Mouse (Mus musculus) embryonic facial prominence, embryonic 12.5 days (tissue): ENCODE measurements around the gene Taf15. TPM values are rescaled to one million over a fixed set of nuclear protein-coding genes. Genes with fewer than 3 reads are reported as not detected.

Experiments used
- ATAC-seq: fragments of 200-750 bp; cut with Nextera tagmentation; 2 replicates; pipeline ENCODE4 v1.8.0; 2017; ENCODE audit not compliant: insufficient number of reproducible peaks, insufficient read depth, low FRiP score, low TSS enrichment
- H3K27ac ChIP-seq: fragments of 300-500 bp; sonication (generic); 2 replicates; pipeline ENCODE4 v1.5.1; 2016; ENCODE audit warnings: mild to moderate bottlenecking
- H3K27me3 ChIP-seq: fragments of 300-500 bp; sonication (generic); 2 replicates; pipeline ENCODE4 v1.6.1; 2016; ENCODE audit warnings: mild to moderate bottlenecking, moderate library complexity
- H3K36me3 ChIP-seq: fragments of 300-500 bp; sonication (generic); 2 replicates; pipeline ENCODE4 v1.6.1; 2016; ENCODE audit warnings: mild to moderate bottlenecking
- H3K4me1 ChIP-seq: fragments of 300-500 bp; sonication (generic); 2 replicates; pipeline ENCODE4 v1.6.1; 2016
- H3K4me2 ChIP-seq: fragments of 300-500 bp; sonication (generic); replicated peaks from 2 replicates; pipeline ENCODE4 v1.6.1; 2016; ENCODE audit warnings: mild to moderate bottlenecking, moderate library complexity
- H3K4me3 ChIP-seq: fragments of 300-500 bp; sonication (generic); 2 replicates; pipeline ENCODE4 v1.5.1; 2016; ENCODE audit warnings: mild to moderate bottlenecking
- H3K9ac ChIP-seq: fragments of 300-500 bp; sonication (generic); 2 replicates; pipeline ENCODE4 v1.6.1; 2016; ENCODE audit warnings: mild to moderate bottlenecking, moderate library complexity
- H3K9me3 ChIP-seq: fragments of 300-500 bp; sonication (generic); 2 replicates; pipeline ENCODE4 v1.6.1; 2016; ENCODE audit warnings: mild to moderate bottlenecking, moderate library complexity
- WGBS: fragments of 180-500 bp; shearing (Covaris S2); methylation state at CpG from one replicate; pipeline ENCODE4 v1.1.7; 2016; 5-methylcytosine and 5-hydroxymethylcytosine counted together
- polyA plus RNA-seq: library from polyadenylated mRNA; unstranded; fragments of >200 nt; fragmentation: Nextera tagmentation; extraction: Ambion mirVana; gene quantifications from 2 replicates; pipeline ENCODE4 v1.2.1, GENCODE M21; 2016

The Taf15 gene
- polyA plus RNA-seq, 1 experiment from 2014 or later: 14.5 TPM

DNA sequence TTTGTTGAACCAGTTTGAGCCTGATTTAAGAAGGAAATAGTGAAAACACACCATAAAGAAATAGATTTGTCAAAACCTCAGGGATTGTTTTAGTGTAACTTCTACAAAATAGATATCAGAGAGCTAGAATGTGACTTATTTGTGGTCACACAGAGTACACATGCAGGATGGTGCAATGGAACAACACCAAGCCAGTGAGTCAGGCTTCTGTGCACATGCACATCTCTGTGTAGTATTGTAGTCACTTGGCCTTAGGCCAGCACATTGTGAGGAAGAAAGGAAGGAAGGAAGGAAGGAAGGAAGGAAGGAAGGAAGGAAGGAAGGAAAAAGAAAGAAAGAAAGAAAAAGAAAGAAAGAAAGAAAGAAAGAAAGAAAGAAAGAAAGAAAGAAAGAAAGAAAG, 44.3 kb downstream of the Taf15 start:
- H3K27ac ChIP-seq: no peak overlapping the region
- no peak overlapping the region for H3K4me2 ChIP-seq
- no peaks in the 10 kb centered on the region for H3K36me3 ChIP-seq
- no peak overlapping the region for H3K4me3 ChIP-seq
- H3K27me3 ChIP-seq: no peaks in the 10 kb centered on the region
- H3K9ac ChIP-seq: no peak overlapping the region
- ATAC-seq: no peak
- H3K4me1 ChIP-seq: no peaks in the 10 kb centered on the region
- H3K9me3 ChIP-seq: no peaks in the 10 kb centered on the region

DNA sequence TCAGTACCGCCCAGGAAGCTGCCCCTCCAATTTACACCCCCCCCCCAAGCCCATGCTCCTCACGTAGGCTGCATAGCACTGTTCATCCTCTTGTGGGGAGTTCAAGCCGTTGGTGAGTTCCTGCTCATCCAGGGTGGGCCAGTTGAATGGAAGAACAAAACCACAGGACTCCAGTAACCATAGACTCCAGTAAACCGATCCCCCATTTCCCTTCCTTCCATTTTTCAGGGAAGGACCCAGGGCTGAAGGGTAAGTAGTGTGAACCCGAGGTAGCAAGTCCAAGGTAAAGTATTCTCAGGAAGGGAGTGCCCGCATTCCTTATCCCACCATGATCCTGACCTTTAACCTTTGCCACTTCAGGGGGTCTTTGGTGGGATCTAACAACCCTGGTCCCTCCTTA, 45.5 kb downstream of the Taf15 start:
- H3K4me2 ChIP-seq: no peak overlapping the region
- no peaks in the 10 kb centered on the region for H3K9me3 ChIP-seq
- H3K27ac ChIP-seq: no peak overlapping the region
- ATAC-seq: no peak; the same call in 1 of the 2 replicates
- H3K4me3 ChIP-seq: no peak overlapping the region
- no peaks in the 10 kb centered on the region for H3K4me1 ChIP-seq
- WGBS: 70% methylated on average over 6 of the region's 6 CpGs
- no peak overlapping the region for H3K9ac ChIP-seq
- no peaks in the 10 kb centered on the region for H3K36me3 ChIP-seq
- no peaks in the 10 kb centered on the region for H3K27me3 ChIP-seq

DNA sequence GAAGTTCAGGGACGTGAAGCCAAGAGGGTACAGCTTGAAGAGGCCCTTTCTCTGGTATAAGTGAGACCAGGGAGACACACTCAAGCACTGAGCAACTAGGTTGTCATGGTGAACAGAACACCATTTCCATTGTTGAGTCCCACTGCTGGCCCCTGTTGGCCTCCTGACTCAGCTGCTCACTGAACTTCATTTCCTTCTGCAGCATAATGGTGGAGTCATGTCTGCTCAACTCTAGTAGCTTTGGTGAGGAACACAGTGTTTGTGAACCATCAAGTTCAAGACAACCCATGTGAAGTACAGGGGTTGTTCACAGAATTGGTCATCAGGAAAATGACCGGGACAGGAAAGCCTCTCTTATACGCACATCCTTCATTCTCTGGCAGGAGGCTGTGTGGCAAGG, 49.2 kb downstream of the Taf15 start, which contains the start of gene Heatr9:
Heatr9 (minus strand) TSS at position 101 of the 400 bp plus-strand sequence.
- Histone ChIP-seq H3K4me2 (no peak within 1 kb of the TSS), H3K36me3 (no peaks in the 10 kb centered on the region), H3K4me1 (no peaks in the 10 kb centered on the region), H3K9me3 (no peaks in the 10 kb centered on the region), H3K27ac (no peak within 1 kb of the TSS), H3K27me3 (no peaks in the 10 kb centered on the region), H3K9ac (no peak within 1 kb of the TSS), H3K4me3 (no peak within 1 kb of the TSS)
- 88% methylated on average over 3 of the region's 3 CpGs for WGBS
- no peak for ATAC-seq

DNA sequence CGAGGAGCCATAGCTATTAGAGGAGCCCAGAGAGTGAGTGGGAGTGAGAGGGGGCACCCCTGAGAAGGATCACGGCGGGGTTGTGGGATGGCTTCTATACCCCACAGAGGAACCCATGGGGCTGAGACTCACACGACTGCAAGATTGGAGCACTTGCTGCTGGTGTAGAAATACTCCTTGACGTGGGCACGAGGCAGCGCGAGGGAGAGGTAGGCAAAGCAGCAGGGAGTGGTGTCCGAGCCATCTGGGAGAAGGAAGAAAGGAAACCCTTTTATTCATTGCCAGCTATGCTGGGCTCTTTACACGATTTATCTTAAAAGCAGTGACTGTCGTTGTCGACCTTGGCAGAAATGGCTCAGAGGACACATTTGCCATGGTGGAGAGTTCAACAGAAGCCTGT, 56.1 kb downstream of the Taf15 start:
- Histone ChIP-seq H3K27ac (no peak overlapping the region), H3K36me3 (no peaks in the 10 kb centered on the region), H3K9ac (no peak overlapping the region), H3K9me3 (no peaks in the 10 kb centered on the region), H3K4me3 (no peak overlapping the region), H3K4me1 (peaks cover under 1% of the 10 kb centered on the region), H3K4me2 (no peak overlapping the region), H3K27me3 (no peaks in the 10 kb centered on the region)
- 65% methylated on average over 12 of the region's 12 CpGs for WGBS
- no peak for ATAC-seq

DNA sequence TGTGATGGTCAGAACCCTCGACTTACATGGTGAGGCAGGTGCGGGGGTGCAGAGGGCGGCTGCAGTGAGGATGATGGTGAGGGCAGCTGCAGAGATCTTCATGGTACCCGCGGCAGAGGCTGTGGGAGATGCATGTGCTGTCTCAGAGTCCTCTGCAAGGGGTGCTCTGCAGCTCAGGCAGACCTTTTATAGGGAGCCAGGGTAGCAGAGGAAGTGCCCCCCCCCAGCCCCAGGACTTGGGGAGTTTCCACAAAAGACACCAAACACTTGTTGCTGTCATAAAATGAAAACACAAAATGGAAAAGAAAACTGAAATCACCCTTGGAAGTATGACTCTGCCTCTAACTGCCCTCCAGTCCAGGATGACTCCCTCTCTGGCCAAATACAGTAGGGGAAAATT, 57.5 kb downstream of the Taf15 start, which contains the start of gene Ccl5:
Ccl5 (minus strand) TSS at position 159 of the 400 bp plus-strand sequence.
- Histone ChIP-seq H3K27ac (no peak within 1 kb of the TSS), H3K4me3 (no peak within 1 kb of the TSS), H3K4me1 (peaks cover 13% of the 10 kb centered on the region), H3K4me2 (no peak within 1 kb of the TSS), H3K36me3 (no peaks in the 10 kb centered on the region), H3K27me3 (no peaks in the 10 kb centered on the region), H3K9me3 (no peaks in the 10 kb centered on the region), H3K9ac (no peak within 1 kb of the TSS)
- 80% methylated on average over 5 of the region's 5 CpGs for WGBS
- ATAC-seq: no peak

DNA sequence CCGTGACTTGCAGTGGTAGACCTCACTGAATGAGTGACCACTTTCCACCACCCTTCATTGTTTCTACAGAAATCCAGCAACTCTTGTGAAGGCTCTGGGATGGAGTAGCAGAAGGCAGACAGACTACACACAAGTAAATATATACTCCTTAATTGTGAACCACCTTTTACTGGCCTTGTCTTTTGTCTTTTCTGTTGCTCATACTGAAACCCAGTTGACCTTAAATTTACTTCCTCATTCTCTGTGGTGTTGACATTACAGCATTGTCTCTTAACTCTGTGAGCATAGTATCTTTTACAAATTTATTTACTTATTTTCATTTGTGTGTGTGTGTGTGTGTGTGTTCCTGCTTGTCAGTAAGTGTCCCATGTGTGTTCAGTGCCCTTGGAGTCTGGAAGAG, 60.3 kb downstream of the Taf15 start:
- Histone ChIP-seq H3K27ac (no peak overlapping the region), H3K9me3 (no peaks in the 10 kb centered on the region), H3K9ac (no peak overlapping the region), H3K4me2 (no peak overlapping the region), H3K27me3 (no peaks in the 10 kb centered on the region), H3K4me1 (peaks cover 17% of the 10 kb centered on the region), H3K36me3 (no peaks in the 10 kb centered on the region), H3K4me3 (no peak overlapping the region)
- ATAC-seq: no peak
- 96% methylated on average over 1 of the region's 1 CpGs for WGBS

DNA sequence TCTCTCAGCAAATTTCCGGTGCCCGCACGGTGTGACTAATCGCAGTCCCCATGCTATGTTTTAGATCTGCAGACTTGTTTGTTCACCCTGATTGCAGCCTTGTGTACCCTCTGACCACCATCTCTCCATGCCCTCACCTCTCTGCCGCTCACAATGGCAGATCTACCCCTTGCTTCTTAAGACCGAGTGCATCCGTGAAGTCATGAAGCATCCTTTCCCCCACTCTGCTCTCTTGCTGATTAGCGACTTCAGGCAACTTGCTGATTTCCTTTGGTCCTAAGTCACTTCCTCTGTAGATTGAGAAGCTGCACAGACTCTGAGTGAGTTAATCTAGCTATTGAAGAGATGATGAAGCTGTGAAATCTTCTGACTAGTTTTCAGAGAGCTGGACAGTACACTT, 61.3 kb downstream of the Taf15 start:
- Histone ChIP-seq H3K27ac (peak overlapping the region; percentile 76; the same call in 1 of the 2 replicates), H3K36me3 (no peaks in the 10 kb centered on the region), H3K4me1 (peaks cover 17% of the 10 kb centered on the region), H3K4me2 (peak overlapping the region; percentile 6), H3K9me3 (no peaks in the 10 kb centered on the region), H3K4me3 (no peak overlapping the region), H3K9ac (no peak overlapping the region), H3K27me3 (no peaks in the 10 kb centered on the region)
- 78% methylated on average over 8 of the region's 8 CpGs for WGBS
- no peak for ATAC-seq

DNA sequence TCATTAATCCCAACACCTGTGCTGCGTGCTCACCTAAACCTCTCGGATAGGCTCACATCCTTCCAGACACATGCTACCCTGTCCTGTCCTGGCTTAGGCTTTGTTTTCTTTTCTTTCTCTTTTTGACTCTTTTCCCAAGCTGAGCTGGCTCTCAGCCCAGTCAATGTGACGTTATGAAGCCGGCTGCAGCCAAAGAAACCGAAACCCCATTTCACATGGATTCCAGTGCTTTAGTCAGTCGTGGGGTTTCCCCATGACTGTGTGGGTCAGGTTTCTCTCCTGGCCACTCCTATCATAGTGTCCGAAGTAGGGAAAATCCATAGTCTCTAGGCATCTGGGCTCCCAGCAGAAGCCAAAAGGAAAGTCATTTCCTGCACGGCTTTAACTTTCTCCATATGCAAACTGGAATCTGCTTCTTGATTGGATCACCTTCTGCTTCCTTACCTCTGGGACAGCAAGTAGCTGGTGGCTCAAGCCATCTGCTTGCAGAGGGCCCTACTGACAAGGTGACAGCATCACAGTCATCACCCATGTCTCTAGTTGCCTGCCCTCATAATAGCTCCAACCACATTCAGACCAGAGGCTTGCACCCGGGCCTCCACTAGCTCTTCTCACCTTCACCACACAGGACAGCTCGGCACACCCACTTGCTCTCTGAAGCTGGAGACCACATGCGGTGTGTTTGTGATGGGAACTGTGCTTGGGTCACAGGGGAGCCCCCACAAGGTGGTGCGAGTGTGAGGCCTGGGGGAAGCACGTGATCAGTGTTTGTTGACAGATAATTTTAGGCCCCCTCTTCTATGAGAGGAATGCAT, 61.9 kb downstream of the Taf15 start:
- WGBS: 33% methylated on average over 13 of the region's 13 CpGs
- peak; percentile 85 for ATAC-seq
- Histone ChIP-seq H3K9me3 (no peaks in the 10 kb centered on the region), H3K27me3 (no peaks in the 10 kb centered on the region), H3K27ac (peak overlapping the region; percentile 76), H3K36me3 (no peaks in the 10 kb centered on the region), H3K4me2 (peak overlapping the region; percentile 6), H3K9ac (no peak overlapping the region), H3K4me3 (no peak overlapping the region), H3K4me1 (peaks cover 17% of the 10 kb centered on the region)

DNA sequence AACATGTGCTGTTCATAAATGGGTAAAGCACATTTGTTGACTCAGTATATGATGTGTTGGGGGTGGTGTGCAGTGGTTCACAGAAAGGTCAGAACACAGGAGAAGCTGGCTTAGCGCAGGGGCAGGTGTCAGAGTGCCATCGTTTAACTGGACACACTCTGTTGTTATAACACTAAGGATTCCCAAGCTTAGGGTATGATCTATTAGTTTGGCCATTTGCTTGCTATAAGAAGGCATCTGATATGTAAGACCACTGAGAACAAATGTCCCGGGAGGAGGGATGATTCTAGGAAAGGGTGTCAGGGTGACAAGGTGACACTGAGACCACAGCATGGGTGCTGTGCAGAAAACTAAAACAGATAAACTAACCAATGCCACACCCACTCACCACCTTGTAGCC, 63.9 kb downstream of the Taf15 start:
- H3K4me2 ChIP-seq: no peak overlapping the region
- no peaks in the 10 kb centered on the region for H3K36me3 ChIP-seq
- H3K27me3 ChIP-seq: no peaks in the 10 kb centered on the region
- H3K9me3 ChIP-seq: no peaks in the 10 kb centered on the region
- peaks cover 17% of the 10 kb centered on the region for H3K4me1 ChIP-seq
- ATAC-seq: no peak
- no peak overlapping the region for H3K9ac ChIP-seq
- H3K4me3 ChIP-seq: no peak overlapping the region
- WGBS: 84% methylated on average over 3 of the region's 3 CpGs
- H3K27ac ChIP-seq: no peak overlapping the region

DNA sequence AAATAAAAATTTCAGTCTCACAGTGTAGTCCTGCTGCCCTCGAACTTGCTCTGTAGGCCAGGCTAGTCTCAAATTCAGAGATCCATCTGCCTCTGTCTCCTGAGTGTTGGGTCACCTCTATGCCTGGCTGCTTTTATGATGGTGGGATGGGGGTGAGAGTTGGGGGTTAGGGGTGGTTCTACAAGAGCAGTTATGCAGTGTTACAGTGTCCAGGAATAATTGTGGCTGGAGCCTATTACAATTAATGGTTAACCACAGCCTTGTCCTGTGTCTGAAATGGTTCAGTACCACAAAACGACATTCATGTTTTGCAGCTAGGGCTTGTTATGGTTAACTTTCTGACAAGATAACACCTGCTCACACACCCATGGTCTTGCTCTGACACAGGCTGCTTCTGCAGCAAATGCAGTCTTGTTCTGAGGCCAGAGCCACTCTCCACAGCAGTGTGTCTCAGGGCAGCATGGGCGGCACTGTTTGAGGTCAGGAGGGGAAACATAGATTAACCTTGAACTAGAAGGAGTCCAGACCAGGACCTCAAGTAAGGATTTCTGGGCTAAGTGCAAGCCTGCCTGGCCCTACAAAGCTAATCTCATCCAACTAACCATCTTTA, 65.9 kb downstream of the Taf15 start:
- ATAC-seq: no peak

DNA sequence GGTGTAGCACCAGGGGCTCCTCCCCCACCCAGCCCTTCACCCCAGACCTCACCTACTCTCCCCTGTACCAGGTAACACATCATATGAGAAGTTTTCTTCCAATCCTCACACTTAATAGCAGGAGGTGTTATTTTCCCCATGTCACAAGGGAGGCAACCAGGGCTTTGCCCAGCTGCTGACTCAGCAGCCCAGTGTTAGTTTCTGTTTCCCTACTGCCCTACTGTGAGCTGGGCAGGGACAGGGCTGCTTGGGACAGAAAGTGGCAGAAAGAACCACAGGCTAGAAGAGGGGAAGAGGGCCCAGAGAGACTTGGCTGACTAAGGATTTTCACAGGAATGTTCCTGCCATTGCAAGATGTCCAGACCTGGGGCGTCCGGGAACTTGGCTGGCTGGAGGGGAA, 68.0 kb downstream of the Taf15 start:
- Histone ChIP-seq H3K36me3 (no peaks in the 10 kb centered on the region), H3K4me1 (peaks cover 11% of the 10 kb centered on the region; the same call in 1 of the 2 replicates), H3K27ac (no peak overlapping the region), H3K9me3 (no peaks in the 10 kb centered on the region), H3K9ac (no peak overlapping the region), H3K27me3 (no peaks in the 10 kb centered on the region), H3K4me3 (no peak overlapping the region), H3K4me2 (no peak overlapping the region)
- no peak for ATAC-seq
- WGBS: 86% methylated on average over 2 of the region's 2 CpGs

More for the DNA sequence above, 65.9 kb downstream of the Taf15 start:
- Histone ChIP-seq H3K36me3 (no peaks in the 10 kb centered on the region), H3K27me3 (no peaks in the 10 kb centered on the region), H3K4me2 (no peak overlapping the region), H3K27ac (no peak overlapping the region), H3K9me3 (no peaks in the 10 kb centered on the region), H3K9ac (no peak overlapping the region), H3K4me1 (peaks cover 17% of the 10 kb centered on the region), H3K4me3 (no peak overlapping the region)
- WGBS: 70% methylated on average over 3 of the region's 3 CpGs

DNA sequence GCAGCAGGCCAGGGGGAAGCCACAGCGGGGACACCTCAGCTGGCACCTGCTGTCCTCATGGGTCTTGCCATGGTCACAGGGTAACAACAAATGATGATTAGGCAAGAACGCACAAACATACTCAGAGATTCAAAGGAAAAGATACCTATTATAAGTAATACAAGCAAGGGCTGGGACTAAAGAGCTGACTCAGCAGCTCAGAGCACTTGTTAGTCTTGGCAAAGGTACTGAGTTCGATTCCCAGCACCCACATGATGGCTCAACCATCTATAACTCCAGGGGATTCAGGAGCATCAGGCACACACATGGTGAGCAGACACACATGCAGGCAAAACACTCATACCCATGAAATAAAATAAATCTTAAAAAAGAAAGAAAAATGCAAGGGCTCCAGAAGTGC, 68.5 kb downstream of the Taf15 start:
- Histone ChIP-seq H3K36me3 (no peaks in the 10 kb centered on the region), H3K4me2 (no peak overlapping the region), H3K9ac (no peak overlapping the region), H3K27ac (no peak overlapping the region), H3K9me3 (no peaks in the 10 kb centered on the region), H3K27me3 (no peaks in the 10 kb centered on the region), H3K4me3 (no peak overlapping the region), H3K4me1 (peaks cover 7% of the 10 kb centered on the region; the same call in 1 of the 2 replicates)
- WGBS: 93% methylated on average over 3 of the region's 3 CpGs
- ATAC-seq: no peak
